Mouse (Mus musculus) thymus, adult 2 months (tissue): ENCODE measurements at regions not wholly inside any gene's neighbourhood (a gene's known extent, or its start where the extent isn't known, plus 50 kb on each side); places are given as distances from the start of the nearest gene placed in this dataset.

Experiments
- CTCF ChIP-seq: fragments of 200-500 bp; IDR thresholded peaks from 2 replicates; pipeline ENCODE4 v1.5.1; 2012; ENCODE audit warnings: mild to moderate bottlenecking, control low read depth, low read length, moderate library complexity, borderline replicate concordance; ENCODE audit not compliant: control insufficient read depth, poor library complexity, insufficient read depth; ENCODE audit errors: extremely low read depth
- POLR2A ChIP-seq: fragments of 200-500 bp; IDR thresholded peaks from 2 replicates; pipeline ENCODE4 v1.6.1; 2012; ENCODE audit warnings: mild to moderate bottlenecking, low read length, control low read depth, moderate library complexity; ENCODE audit not compliant: control insufficient read depth, poor library complexity, insufficient read depth; ENCODE audit errors: extremely low read depth

DNA sequence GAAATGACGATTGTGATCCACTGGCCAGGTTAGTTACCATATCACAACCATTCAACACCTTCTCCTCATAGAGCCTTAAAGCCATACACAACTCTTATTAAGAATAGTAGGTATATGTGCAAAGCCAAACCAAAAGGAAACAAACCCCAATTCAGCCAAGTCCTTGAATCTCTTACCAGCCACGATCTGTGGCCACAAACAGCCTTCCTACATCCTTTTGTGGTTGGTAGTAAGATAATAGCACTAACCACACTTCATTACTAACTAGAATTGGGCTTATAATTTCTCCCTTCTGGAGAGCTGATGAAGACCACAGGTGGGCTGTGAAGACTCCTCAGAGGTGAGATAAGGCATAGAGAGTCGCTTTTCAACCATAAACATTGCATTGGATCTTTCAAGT lies 136.9 kb upstream of the Bank1 start:
- TF ChIP-seq POLR2A (no peak), CTCF (no peak)
